ENCODE assay signal across 8 mouse cellular contexts in the genomic region with DNA sequence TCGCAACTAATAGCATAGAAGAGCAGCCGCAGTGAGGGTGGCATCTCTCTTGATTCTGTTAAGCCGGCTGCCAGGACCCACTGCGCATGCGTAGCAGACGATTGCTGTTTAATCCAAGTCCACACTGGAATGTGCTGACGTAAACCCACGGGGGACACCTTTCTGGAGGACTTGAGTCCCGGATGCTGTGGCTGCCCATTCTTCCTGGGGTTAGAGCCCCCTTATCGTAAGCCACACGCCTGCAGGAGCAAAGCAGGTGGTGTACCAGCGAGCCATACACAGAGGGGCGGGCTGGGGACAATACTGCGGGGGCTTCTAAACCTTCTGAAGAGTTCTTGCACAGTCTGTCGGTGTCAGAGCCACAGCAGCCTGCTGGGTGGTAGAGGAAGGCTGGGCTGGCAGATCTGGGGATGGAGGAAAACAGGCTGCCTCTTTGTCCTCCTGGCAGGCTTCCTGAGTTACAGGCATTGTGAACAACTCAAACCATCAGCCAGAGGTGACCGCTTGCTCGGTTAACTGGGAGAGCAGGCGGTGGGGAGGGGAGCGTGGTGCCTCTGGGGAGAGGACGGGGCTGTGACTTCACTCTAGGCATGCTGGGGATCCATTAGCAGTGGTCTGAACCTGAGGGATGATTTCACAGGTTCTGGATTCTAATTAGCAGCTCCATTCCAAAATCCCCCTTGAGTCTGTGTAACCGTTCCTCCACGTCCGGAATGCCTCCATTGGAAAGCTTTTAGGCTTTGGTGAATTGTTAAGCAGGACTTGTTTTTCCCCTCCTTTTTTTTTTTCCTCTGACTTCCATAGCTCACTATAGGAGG.
DNase-seq lines count a peak whose midpoint lies in the region; ATAC-seq and TF ChIP-seq lines count a peak whose summit lies in the region.

No protein-coding gene starts in this region.

- H3K4me1 ChIP-seq in hindbrain, embryonic 16.5 days (ENCODE audit: control insufficient read depth, insufficient read depth, low read depth, low read length), result peaks cover 18% of the 10 kb centered on the region

- H3K9ac ChIP-seq in hindbrain, embryonic 16.5 days (ENCODE audit: low read depth, low read length), result peak overlapping the region; percentile 66

- ATAC-seq in hindbrain, embryonic 16.5 days, result peak; percentile 92

- peak; percentile 50 for DNase-seq in WW6 (ENCODE audit: low read depth, low spot score)
- peak; percentile 93 to 96 for DNase-seq in cerebellum, postnatal 36 days
- peak; percentile 87 for DNase-seq in gastrocnemius, adult 2 months
- DNase-seq in left cerebral cortex, adult 18-20 months (ENCODE audit: low spot score in 2 of 2), result peak; percentile 92 to 94
- DNase-seq in lung, postnatal 36 days, result peak; percentile 92
- DNase-seq in retina, postnatal 7 days (ENCODE audit: low read depth, low spot score), result peak; percentile 87
- DNase-seq in thymus, postnatal 4 days, result peak; percentile 83

- peak overlapping the region; percentile 79 for H3K4me2 ChIP-seq in hindbrain, embryonic 16.5 days (ENCODE audit: low read length)

- no peaks in the 10 kb centered on the region for H3K27me3 ChIP-seq in hindbrain, embryonic 16.5 days (replicated peaks; ENCODE audit: control insufficient read depth, insufficient read depth, low read length)

- WGBS in hindbrain, embryonic 16.5 days, result 3% methylated on average over 23 of the region's 23 CpGs

- no peaks in the 10 kb centered on the region for H3K36me3 ChIP-seq in hindbrain, embryonic 16.5 days (ENCODE audit: control insufficient read depth, insufficient read depth, low read length)

- no peak for TF ChIP-seq CTCF in gastrocnemius, adult 2 months (IDR thresholded peaks at IDR 0.05)

- intact Hi-C loops in gastrocnemius, adult 2 months (cut with DNase I), result no loop called here

- H3K9me3 ChIP-seq in hindbrain, embryonic 16.5 days (ENCODE audit: control insufficient read depth, low read length), result no peaks in the 10 kb centered on the region

- H3K27ac ChIP-seq in gastrocnemius, adult 2 months, result peak overlapping the region; percentile 84
- peak overlapping the region; percentile 94 for H3K27ac ChIP-seq in hindbrain, embryonic 16.5 days (ENCODE audit: low read depth, low read length)

- peak overlapping the region; percentile 74 for H3K4me3 ChIP-seq in gastrocnemius, adult 2 months
- H3K4me3 ChIP-seq in hindbrain, embryonic 16.5 days (ENCODE audit: low read length), result peak overlapping the region; percentile 41

Comparison
In these comparisons a context has a peak if more than half of its experiments do, and no peak if none do; other contexts are left out.
1. Peak in every context shown above with its lines: DNase-seq, ATAC-seq, H3K4me3 ChIP-seq and H3K27ac ChIP-seq.